Mouse (Mus musculus) granulocyte monocyte progenitor cell, adult 5-6 weeks (primary cell): ENCODE measurements around the gene Iqcf3. TPM values are rescaled to one million over a fixed set of nuclear protein-coding genes. Genes with fewer than 3 reads are reported as not detected.

Experiments
- ATAC-seq: replicated peaks from 2 replicates; pipeline ENCODE4 v1.8.0; 2016; ENCODE audit warnings: mild to moderate bottlenecking, moderate TSS enrichment, inconsistent platforms; ENCODE audit not compliant: poor library complexity, severe bottlenecking
- total RNA-seq, 2 experiments: library from RNA; stranded (forward) in 1 of 2; stranded (reverse) in 1 of 2; fragments of 200-712, 200-1000 nt in 1 of 2; fragments of >200 nt in 1 of 2; fragmentation: Nextera tagmentation in 1 of 2; gene quantifications; 2 replicates each; pipeline ENCODE4 v1.2.3; 2014 to 2017

The Iqcf3 gene
- total RNA-seq, 2 experiments from 2014 or later = not detected

GRCm38 (mm10) chr9:106456325-106457162, 104.9 kb downstream of the Iqcf3 start:
- ATAC-seq = no peak

GRCm38 (mm10) chr9:106454888-106455681, 106.3 kb downstream of the Iqcf3 start:
- ATAC-seq = no peak

- ATAC-seq = no peak
These were observed 107.2 kb downstream of the Iqcf3 start for GRCm38 (mm10) chr9:106454071-106454761.

GRCm38 (mm10) chr9:106453271-106454070, 108.0 kb downstream of the Iqcf3 start, which contains the start of gene Pcbp4:
TSS of gene Pcbp4 (plus strand) at chr9:106453291.
- peak; percentile 54 for ATAC-seq

Other genes starting within 250 kb of the Iqcf3 start
- 44.7 and 46.2 TPM in 2 replicates for gene Dusp7, start 193.0 kb downstream of the Iqcf3 start, total RNA-seq (2014; fragmentation: Nextera tagmentation)
- 13.0 and 14.0 TPM in 2 replicates for gene Dusp7, start 193.0 kb downstream of the Iqcf3 start, total RNA-seq (2017)
- 2,290 and 2,982 TPM in 2 replicates for gene Rpl29, start 132.2 kb downstream of the Iqcf3 start, total RNA-seq (2014; fragmentation: Nextera tagmentation)
- gene Rpl29, start 132.2 kb downstream of the Iqcf3 start, total RNA-seq (2017) = 1,520 and 1,547 TPM in 2 replicates
- 35.0 and 41.7 TPM in 2 replicates for gene Acy1, start 123.3 kb downstream of the Iqcf3 start, total RNA-seq (2014; fragmentation: Nextera tagmentation)
- gene Acy1, start 123.3 kb downstream of the Iqcf3 start, total RNA-seq (2017) = 34.2 and 54.3 TPM in 2 replicates
- gene Abhd14b, start 114.2 kb downstream of the Iqcf3 start, total RNA-seq (2014; fragmentation: Nextera tagmentation) = 17.5 and 26.1 TPM in 2 replicates
- 5.7 and 7.2 TPM in 2 replicates for gene Abhd14b, start 114.2 kb downstream of the Iqcf3 start, total RNA-seq (2017)
- gene Abhd14a, start 114.0 kb downstream of the Iqcf3 start, total RNA-seq (2014; fragmentation: Nextera tagmentation) = 50.3 and 57.3 TPM in 2 replicates
- gene Abhd14a, start 114.0 kb downstream of the Iqcf3 start, total RNA-seq (2017) = 26.0 and 27.0 TPM in 2 replicates
- gene Pcbp4, start 108.3 kb downstream of the Iqcf3 start, total RNA-seq (2014; fragmentation: Nextera tagmentation) = 4.5 TPM in 2 replicates
- 1.2 and 3.6 TPM in 2 replicates for gene Pcbp4, start 108.3 kb downstream of the Iqcf3 start, total RNA-seq (2017)
- not detected in 2 replicates for gene Gpr62, start 95.7 kb downstream of the Iqcf3 start, total RNA-seq (2014; fragmentation: Nextera tagmentation)
- gene Gpr62, start 95.7 kb downstream of the Iqcf3 start, total RNA-seq (2017) = not detected in 2 replicates
- gene Rrp9, start 85.7 kb downstream of the Iqcf3 start, total RNA-seq (2014; fragmentation: Nextera tagmentation) = 30.4 and 32.8 TPM in 2 replicates
- 47.3 and 57.5 TPM in 2 replicates for gene Rrp9, start 85.7 kb downstream of the Iqcf3 start, total RNA-seq (2017)
- 10.9 and 15.1 TPM in 2 replicates for gene Parp3, start 84.7 kb downstream of the Iqcf3 start, total RNA-seq (2014; fragmentation: Nextera tagmentation)
- gene Parp3, start 84.7 kb downstream of the Iqcf3 start, total RNA-seq (2017) = 7.6 and 13.8 TPM in 2 replicates
- gene Iqcf1, start 61.7 kb downstream of the Iqcf3 start, total RNA-seq (2014; fragmentation: Nextera tagmentation) = not detected in 2 replicates
- not detected in 2 replicates for gene Iqcf1, start 61.7 kb downstream of the Iqcf3 start, total RNA-seq (2017)
- not detected in 2 replicates for gene Iqcf5, start 47.1 kb downstream of the Iqcf3 start, total RNA-seq (2014; fragmentation: Nextera tagmentation)
- gene Iqcf5, start 47.1 kb downstream of the Iqcf3 start, total RNA-seq (2017) = not detected in 2 replicates
- gene Iqcf4, start 9.4 kb upstream of the Iqcf3 start, total RNA-seq (2014; fragmentation: Nextera tagmentation) = not detected in 2 replicates
- gene Iqcf4, start 9.4 kb upstream of the Iqcf3 start, total RNA-seq (2017) = not detected in 2 replicates
- gene Iqcf6, start 65.0 kb upstream of the Iqcf3 start, total RNA-seq (2014; fragmentation: Nextera tagmentation) = not detected in 2 replicates
- not detected in 2 replicates for gene Iqcf6, start 65.0 kb upstream of the Iqcf3 start, total RNA-seq (2017)
- gene Grm2, start 94.5 kb upstream of the Iqcf3 start, total RNA-seq (2014; fragmentation: Nextera tagmentation) = not detected in 2 replicates
- not detected in 2 replicates for gene Grm2, start 94.5 kb upstream of the Iqcf3 start, total RNA-seq (2017)
- gene Tex264, start 124.3 kb upstream of the Iqcf3 start, total RNA-seq (2014; fragmentation: Nextera tagmentation) = 20.2 and 27.1 TPM in 2 replicates
- gene Tex264, start 124.3 kb upstream of the Iqcf3 start, total RNA-seq (2017) = 13.2 and 18.0 TPM in 2 replicates
- gene Rad54l2, start 227.6 kb upstream of the Iqcf3 start, total RNA-seq (2014; fragmentation: Nextera tagmentation) = 11.9 and 13.2 TPM in 2 replicates
- gene Rad54l2, start 227.6 kb upstream of the Iqcf3 start, total RNA-seq (2017) = 11.4 and 24.9 TPM in 2 replicates